Mouse (Mus musculus): ENCODE measurements at regions not wholly inside any gene's neighbourhood (a gene's known extent, or its start where the extent isn't known, plus 50 kb on each side); places are given as distances from the start of the nearest gene placed in this dataset.

DNA sequence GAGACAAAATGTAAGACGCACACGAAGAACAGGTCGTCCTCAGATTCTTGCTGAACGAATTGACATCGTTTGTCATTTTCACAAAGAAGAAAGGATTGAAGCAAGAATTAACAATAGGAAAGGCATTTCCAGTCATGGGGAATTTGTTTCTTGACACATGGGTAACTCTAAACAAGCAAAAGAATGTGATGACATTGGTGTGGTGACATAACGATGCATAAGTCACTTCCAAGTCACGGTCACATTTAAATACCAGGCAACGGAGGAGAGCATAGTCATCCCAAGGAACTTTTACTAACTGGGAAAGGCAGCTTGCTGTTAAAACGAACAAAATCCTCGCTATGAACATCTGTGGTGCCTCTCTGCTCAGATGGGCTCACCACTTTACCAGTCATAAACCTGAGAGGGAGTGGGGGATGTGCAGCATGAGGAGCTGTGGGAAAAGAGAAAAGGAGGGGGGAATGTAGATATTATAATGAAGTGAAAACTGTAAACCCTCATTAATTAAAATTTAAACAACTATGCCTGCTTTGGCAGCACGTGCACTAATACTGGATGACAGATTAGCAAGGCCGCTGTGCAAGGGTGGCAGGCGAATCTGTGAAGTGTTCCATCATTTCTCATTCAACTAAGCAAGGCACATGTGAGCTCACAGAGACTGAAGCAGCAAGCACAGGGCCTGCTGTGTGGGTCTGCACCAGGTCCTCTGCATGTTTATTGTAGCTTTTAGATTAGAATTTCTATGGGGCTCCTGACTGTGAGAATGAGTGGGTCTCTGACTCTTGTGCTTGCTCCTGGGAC, 167.2 kb upstream of the Dkk2 start:
- no peak for DNase-seq (ENCODE audit: low spot score in 2 of 2)

DNA sequence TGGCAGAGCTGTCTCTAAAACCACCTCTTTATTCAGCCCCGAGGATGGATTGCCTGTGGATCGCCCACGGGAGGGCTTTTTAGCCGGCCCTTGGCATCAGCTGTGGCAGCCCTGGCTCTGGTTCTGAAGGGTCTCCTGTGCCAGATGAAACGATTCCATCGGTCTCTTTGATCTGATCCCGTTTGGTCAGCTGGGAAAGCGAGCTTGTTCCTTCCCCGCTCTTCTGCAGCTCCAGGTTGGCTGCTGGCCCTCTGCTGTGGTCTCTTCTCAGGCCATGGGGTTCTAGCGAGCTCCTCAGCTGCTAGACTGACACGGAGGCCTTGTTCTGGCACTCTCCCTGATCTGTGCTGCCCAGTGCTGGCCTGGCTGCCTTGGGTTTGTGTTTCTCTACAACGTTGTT, 165.6 kb upstream of the Dkk2 start:
- DNase-seq (ENCODE audit: low spot score in 2 of 2): no peak

DNA sequence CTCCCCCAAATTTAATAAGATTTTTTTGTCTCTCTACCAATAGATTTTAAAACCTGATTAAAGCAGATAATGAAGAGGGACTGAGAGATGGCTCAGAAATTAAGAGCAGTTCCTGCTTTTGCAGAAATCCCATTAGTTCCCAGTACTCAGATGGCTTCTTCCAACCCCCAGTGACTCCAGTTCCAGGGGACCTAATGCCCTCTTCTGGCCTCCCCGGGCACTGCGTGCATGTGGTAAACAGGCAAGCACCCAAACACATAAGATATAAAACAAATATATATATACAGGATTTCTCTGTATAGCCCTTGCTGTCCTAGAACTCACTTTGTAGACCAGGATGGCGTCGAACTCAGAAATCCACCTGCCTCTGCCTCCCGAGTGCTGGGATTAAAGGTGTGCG, 163.9 kb upstream of the Dkk2 start:
- DNase-seq (ENCODE audit: low spot score in 2 of 2): no peak

DNA sequence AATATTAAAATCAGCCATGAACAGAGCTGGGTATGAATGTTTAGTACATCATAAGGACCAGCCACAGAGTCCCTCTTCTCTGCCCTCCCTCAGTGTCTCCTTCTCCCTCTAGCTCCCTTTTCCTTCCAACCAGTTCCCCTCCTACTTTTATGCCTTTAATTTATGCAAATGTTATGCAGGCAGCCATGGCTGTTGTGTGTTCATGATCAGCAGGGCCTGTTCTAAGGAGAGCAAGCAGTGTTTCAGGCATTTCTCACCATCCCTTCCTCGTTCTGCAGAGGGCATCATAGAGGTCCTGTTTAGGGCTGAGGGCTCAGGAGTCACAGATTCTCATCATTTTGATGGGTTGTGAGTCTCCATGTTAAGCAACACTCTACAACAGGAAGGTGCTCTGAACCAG, 162.4 kb upstream of the Dkk2 start:
- no peak for DNase-seq (ENCODE audit: low spot score in 2 of 2)

DNA sequence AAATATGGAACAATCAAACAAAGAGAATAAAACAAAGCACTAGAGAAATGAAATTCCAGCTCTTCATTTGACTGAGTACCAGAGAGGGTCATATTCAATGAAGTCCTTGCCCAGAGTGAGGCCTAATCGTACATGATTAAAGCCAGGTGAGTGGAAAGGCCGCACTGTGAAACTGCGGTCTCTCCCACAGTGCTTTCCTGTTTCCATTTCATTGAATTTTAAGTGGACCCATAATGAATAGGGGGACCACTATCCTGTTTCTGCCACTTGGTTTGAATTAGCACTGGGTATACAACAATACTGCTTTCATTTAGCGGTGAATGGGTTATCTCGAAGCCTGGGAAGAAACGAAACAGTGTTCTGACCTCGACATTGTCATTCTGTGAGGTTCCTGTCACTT, 144.2 kb upstream of the Dkk2 start:
- DNase-seq (ENCODE audit: low spot score in 2 of 2): no peak

DNA sequence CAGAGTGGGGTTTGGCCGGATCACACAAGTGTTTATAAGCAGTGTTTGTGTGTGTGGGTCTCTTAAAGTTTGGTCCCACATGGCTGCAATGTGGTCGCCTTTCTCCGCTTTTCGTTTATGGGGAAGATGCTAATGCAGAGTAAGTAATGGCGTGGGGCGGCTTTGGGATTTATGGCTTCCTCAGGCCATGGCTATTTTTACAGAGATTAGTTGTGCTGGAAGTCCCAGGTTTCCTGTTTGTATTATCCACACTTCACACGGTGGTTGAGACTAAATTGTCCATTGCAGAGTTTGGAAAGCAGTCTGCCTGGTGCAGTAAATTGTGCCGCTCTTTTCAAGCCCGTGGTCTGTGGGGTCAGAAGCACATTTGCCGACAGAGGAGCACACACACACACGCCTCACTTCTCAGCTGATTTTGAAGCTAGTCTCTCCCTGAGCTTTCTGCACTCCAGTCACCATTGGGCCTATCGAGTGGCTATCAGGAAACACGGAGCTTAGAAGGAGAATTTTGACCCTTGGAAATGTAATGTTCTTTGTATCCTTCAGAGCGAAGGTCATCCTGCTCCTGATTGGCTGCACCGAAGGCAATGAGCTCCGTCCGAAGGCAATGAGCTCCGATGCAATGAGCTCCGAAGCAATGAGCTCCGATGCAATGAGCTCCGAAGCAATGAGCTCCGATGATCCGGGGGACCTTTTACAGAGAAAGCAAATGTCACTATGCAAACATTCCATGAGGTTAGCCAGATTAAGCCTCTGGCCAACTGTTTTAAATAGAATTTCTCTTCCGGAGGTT, 142.9 kb upstream of the Dkk2 start:
- DNase-seq (ENCODE audit: low spot score in 2 of 2): no peak

DNA sequence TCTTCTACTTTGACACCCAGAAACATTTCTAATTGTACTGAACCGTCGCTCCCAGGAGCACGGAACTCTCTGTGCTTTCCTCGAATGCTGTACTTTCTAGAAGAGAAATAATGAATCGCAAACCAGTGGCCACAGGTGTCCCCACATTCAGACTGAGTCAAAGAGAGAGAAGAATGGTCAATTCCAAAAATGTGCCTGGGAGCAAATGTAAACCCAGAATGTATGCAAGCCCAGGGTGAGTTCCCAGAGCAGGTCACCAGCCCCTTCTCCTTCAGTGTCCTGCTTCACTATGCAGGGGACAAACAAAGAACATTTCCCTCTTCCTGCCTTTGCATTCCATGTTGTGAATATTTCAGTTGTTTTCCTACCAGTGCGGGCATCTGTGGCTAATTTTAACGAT, 141.7 kb upstream of the Dkk2 start:
- DNase-seq (ENCODE audit: low spot score in 2 of 2): no peak

DNA sequence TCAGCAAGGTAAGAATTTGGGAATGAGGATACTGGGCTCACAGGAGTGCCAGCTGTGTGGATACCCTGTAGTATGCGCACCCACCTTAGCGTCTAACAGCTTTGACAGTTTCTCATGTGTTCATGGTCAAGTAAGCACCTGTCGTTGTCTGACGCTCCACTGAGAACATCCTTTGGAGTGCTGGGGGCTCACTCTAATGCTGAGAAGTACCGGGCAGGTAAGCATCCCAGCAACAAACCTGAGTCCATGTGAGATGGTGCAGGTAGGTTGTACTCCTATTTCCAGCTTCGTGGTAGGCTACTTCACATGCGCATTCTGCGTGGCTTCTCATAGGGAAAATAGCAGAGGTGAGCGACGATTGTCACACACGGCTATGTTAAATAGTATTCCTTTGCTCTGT, 129.3 kb upstream of the Dkk2 start:
- no peak for DNase-seq (ENCODE audit: low spot score in 2 of 2)

DNA sequence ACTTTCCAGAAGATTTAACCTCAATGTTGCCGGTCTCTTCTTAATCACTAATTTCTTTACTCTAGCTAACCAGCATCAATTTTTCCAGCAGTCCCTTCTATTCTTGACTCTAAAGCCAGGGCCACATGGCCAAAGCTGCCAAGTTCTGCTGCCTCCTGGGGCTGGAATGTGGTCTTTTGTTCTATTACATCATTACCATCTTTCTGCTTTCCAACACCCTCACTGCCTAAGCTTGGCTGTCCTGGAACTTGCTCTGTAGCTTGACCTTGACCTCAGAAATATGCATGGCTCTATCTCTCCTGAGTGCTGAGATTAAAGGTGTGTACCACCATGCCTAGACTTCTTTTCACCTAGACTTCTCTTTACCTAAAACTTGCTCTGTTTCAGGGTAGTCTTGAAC, 124.5 kb upstream of the Dkk2 start:
- DNase-seq (ENCODE audit: low spot score in 2 of 2): no peak

DNA sequence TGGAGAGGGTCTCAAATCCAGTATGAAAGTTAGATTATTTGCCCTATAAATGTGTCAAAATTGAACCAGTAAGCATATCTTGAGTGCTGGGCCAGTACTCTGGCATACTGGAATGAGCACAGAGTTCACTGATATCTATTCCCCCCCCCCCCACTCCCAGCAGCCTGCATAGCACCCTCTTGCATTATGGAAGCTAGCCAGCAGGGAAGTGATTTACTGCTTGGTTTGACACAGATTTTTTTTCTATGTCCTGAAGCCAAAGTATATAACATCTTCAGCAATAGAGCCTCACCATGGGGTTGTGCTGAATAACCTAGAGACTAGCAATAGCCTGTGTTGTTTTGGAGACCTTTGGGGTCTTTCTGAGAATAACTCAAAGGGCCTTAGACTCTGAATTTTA, 123.5 kb upstream of the Dkk2 start:
- DNase-seq (ENCODE audit: low spot score in 2 of 2): no peak

DNA sequence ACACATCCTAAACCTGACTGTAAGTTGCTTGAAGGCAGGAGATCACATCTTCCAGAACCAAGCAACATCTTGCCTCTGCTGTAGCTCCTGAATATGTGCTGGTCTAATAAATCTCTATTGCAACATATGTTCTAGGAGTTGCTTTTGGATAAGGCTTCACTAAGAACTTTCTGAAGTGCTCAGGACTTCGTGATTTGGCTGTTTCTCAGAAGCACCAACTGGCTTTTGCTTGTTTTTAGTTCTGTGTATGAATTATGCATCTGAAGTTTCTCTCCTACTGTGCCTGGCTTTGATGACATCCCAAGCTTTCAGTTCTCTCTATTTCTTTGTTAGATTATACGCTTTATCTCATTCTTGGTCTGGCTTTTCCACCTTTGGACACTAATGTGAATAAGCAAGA, 122.2 kb upstream of the Dkk2 start:
- no peak for DNase-seq (ENCODE audit: low spot score in 2 of 2)

DNA sequence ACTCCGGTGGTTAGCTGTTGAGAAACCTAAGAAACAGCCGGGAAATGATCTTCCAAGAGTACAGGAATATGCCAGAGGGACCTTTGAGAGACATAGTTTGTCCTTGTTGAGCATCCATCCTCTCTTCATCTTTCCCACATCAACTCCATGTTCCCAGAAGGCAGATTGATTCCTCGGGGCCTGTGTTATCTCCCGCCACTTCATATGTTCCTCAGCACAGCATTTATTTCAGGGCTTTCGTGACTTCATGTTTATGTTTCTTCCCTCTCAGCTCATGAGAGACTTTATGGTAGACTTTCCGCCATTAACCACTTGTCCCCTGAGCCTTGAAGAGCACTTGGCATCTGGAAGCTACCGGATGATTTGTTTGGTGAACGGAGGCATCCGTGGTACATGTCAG, 120.1 kb upstream of the Dkk2 start:
- no peak for DNase-seq (ENCODE audit: low spot score in 2 of 2)

DNA sequence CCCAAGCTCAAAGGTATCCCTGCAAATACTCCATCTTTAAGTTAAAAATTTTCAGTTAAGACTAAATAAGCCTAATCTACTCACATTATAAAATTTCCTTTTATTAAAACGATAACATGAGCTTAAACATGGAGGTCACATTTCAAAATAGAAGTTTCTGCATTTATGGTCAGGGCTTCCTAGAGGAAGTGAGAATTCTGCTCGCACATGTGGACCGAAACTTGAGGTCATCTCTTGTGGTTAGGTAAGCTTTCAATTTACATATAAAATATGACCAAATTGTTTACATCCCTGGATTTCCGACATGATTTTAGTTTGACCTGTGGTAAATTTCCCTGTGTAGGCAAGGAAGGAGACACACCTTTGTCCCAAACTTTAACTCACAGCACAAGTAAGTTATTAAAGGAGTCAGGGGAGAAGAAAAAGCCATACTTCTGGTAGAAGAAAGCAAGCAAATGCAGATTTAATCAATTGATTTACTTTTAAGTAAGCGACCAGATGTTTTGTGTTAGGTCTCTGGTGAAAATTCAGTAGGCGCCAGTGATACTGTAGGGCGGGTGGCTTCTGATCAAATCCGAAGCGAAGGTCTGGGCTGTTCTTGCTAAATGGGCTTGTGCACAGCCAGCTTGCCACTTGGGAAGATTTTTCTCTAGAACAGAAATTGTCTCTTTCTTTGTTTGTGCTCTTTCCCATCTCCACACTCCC, 119.5 kb upstream of the Dkk2 start:
- DNase-seq (ENCODE audit: low spot score in 2 of 2): no peak

DNA sequence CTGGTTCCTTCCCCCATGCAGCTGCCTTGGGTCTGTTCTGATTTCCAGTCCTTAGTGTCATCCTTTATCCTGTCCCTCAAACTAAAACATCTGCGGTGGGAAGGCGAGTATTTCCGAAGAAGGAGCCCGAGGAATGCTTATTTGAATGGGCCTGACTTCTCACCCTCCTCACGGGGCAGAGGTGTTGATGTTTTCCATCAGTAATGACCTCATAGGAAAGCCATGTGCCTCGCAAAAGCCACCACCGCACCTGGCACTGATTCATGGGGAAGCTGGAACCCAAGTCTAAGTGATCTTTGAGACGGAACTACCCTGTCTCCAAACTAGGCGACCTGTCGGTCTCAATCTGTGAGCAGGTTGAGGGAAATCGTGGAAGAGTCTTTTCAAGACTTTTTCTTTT, 117.8 kb upstream of the Dkk2 start:
- DNase-seq (ENCODE audit: low spot score in 2 of 2): no peak

DNA sequence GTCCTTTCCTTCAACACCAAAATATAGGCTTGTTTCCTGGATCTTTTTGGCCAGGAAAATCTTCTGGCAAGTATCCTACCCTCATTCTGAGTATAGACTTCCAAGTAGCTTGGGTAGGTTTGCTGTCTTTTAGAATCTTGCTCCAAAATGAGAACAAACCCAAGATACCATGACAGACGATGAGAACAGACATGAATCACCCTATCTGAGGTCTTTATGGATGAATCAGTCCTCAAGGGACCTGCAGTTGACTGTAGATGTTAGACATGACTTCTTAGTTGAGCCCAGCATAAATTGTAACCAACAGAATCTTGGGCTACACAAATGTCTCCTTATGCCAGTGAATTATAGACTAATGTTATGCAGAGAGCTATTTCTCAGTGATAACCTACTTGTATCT, 114.3 kb upstream of the Dkk2 start:
- DNase-seq (ENCODE audit: low spot score in 2 of 2): no peak

DNA sequence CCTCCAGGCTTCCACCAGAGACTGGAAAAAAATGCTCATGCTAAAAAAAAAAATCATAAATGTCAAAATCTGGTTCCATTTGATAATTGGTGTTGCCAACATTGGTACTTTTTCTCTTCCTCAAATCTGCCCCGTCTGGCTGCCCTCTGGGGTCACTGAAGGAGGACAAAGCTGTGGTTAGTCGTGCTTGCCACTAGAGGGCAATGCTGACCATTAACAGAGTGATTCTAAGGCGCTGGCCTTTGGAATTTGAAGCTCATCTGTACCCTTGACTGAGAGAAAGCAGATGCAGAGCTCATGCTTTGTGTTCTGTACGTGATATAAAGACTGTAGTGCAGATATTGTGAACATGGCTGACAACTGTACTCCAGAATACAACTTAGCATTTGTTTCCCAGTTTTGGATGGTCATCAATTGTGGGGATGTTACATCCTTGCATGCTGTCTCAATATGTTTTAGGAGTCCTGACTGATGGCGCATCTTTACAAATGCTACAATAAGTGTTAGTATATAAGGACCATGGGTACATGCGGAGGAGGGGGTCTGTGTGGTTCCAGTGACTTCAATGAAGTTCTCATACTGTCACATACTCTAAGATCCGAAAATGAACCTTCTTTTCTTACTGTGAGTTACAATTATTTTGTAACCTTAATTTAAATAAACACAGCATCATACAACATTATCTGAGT, 109.0 kb upstream of the Dkk2 start:
- no peak for DNase-seq (ENCODE audit: low spot score in 2 of 2)

DNA sequence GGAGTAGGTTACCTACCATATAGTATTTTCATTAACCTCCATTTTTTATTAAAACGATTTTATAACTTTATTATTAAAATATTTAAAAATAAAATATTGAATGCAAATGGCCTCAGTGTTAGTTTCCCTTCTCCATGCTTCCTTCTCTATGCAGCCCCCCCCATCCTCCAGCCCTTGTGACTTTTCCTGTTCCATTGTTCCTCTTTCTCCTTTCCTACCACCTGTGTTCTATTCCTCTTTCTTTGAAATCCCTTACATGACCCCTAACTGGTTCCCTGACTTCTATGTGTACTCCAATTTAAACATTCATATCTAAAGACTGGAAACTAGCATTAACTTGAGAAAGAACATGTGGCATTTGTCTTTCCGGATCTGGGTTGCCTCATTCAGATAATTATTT, 101.8 kb upstream of the Dkk2 start:
- no peak for DNase-seq (ENCODE audit: low spot score in 2 of 2)

DNA sequence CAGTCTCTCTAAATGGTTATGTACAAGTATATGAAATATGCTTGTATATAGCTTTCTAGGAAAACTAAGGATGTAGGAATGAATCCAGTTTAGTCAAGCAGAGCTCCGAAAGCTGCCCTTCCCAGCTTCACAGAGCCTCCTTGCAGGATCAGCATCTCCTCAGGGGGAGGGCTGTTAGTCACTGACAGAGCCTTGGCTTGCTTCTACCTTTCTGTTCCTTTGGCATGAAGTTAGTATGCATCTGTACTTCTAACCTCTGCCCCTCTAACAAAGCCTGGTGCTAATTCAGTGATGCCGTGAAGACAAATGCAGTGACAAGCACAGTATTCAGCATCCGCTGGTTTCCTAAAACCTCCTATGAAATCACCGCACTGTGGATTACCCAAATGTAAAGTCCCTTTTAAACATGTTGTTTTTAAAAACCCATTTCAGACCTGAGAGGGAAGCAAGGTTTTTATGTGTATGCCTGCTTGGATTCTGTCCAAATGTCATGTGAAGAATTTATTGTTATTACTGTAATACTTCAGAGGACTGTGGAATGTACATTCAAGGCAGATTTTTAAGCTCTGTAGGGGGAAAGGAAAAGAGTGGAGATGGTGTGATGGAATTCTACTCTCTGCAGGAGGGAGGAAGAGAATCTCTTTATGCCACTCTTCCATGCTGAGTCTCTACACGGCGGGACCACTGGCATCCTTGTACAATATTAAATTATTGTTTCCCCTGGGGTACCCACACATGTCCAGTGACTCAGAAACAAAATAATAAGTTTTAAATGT, 86.1 kb upstream of the Dkk2 start:
- no peak for DNase-seq (ENCODE audit: low spot score in 2 of 2)

DNA sequence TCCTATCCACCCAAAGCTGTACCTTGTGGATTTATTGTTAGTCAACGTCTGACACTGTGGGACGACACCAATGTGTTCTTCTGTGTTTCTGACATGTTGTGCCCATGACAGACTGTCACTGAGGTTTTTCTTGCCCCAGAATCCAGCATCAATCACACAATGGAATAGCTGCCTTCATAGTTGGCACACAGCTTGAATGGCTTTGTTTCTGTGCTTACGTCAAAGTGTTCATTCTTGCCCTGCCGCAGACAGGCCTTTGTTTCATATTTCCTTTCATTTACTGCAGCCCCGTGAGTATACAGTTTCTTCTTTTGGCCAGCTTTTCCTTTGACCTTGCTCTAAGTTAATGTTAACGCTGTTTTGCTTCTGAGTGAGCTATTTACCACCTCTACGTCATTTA, 78.9 kb upstream of the Dkk2 start:
- no peak for DNase-seq (ENCODE audit: low spot score in 2 of 2)

DNA sequence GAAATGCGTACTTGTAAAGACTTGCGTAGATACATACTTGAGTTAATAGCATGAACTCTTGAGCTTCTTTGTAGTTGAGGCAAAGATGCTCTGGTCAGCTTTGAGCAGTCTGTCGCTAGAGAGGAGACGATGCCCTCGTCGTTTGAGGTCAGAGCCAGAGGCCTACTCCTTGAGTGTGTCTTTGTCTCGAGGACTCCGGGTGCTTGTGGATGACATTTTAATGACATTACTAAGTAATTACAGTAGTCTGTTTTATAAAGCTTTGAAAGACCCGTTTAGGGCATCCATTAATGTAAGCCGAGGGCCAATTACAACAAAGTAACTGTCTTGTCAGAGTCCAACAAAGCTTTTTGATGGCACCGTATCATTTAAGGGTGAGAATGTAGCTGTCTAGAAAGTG, 78.2 kb upstream of the Dkk2 start:
- DNase-seq (ENCODE audit: low spot score in 2 of 2): no peak

DNA sequence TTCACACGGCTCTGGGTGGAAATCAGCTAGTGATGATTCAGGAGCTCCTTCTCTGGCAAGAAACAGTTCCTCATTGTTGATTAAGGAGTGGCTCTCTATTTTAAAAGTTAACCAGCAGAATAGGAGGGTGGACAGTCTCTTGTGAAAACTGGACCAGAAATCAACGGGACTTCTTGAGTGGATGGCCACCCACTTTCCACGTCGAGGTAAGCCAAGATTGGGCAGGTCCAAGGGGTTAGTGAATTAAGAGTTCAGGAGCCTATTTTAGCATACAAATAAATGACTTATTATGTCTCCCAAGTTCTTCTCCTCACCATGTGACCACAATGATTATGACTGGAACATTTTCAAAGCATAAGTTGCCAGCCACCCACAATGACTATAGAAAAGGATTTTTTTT, 77.7 kb upstream of the Dkk2 start:
- DNase-seq (ENCODE audit: low spot score in 2 of 2): no peak

DNA sequence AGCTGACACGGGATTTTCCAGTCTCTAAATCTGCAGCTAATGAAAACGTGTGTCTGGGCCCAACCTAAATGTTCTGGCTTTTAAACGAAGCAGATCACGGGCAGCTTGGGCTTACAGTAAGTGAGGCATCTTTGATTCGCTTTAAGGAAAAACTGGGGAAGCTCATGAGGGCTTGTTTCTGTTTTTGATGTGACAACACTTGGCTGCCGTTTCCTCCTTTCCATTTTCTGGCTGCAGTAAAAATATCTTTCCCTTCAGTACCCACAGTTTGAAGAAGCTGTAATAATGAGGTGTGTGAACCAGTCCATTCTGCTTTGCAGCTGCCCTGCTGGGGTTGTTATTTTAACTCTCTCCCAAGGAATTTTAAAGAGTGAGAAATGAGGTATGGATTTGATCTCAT, 69.9 kb upstream of the Dkk2 start:
- no peak for DNase-seq (ENCODE audit: low spot score in 2 of 2)

Measured in thymus, postnatal 10 days (tissue).